Mouse (Mus musculus) inflammation-experienced regulatory T-cells, adult 6 months (primary cell): ENCODE results near the gene B4galnt4. TPM values are rescaled to one million over a fixed set of nuclear protein-coding genes. Genes with fewer than 3 reads are reported as not detected.

ENCODE experiments used
- ATAC-seq: one replicate; pipeline ENCODE4 v1.8.0; 2017
- polyA plus RNA-seq, 3 experiments: library from polyadenylated mRNA; unstranded; fragments of 100-300 nt; shearing (Covaris generic); gene quantifications; one replicate each; pipeline ENCODE4 v1.2.1; 2017

The B4galnt4 gene
- polyA plus RNA-seq, 3 experiments from 2014 or later: 11.1 to 13.1 (median 12.5) TPM

- peak; percentile 87 for ATAC-seq
Measured at GRCm38 (mm10) chr7:141072017-141072745, 11.3 kb downstream of the B4galnt4 start.

- ATAC-seq: no peak
Measured at GRCm38 (mm10) chr7:141073782-141074181, 12.9 kb downstream of the B4galnt4 start.

- no peak for ATAC-seq
Measured at GRCm38 (mm10) chr7:141077841-141078240, 16.9 kb downstream of the B4galnt4 start, which contains the start of gene Pkp3. Pkp3 (plus strand) TSS chr7:141078218.

GRCm38 (mm10) chr7:141078876-141079275, 18.0 kb downstream of the B4galnt4 start:
- no peak for ATAC-seq

- ATAC-seq: no peak
Measured at GRCm38 (mm10) chr7:141079481-141080449, 18.9 kb downstream of the B4galnt4 start.

- peak; percentile 59 for ATAC-seq
Measured at GRCm38 (mm10) chr7:141087894-141088293, 27.0 kb downstream of the B4galnt4 start.

- peak; percentile 26 for ATAC-seq
Measured at GRCm38 (mm10) chr7:141088473-141088872, 27.6 kb downstream of the B4galnt4 start.

- ATAC-seq: no peak
Measured at GRCm38 (mm10) chr7:141090228-141090627, 29.3 kb downstream of the B4galnt4 start.

GRCm38 (mm10) chr7:141092051-141092735, 31.3 kb downstream of the B4galnt4 start:
- ATAC-seq: peak; percentile 62

GRCm38 (mm10) chr7:141093950-141094349, 33.0 kb downstream of the B4galnt4 start:
- ATAC-seq: no peak

GRCm38 (mm10) chr7:141094487-141095205, 33.7 kb downstream of the B4galnt4 start:
- ATAC-seq: no peak

GRCm38 (mm10) chr7:141096021-141096420, 35.1 kb downstream of the B4galnt4 start:
- peak; percentile 27 for ATAC-seq

- peak; percentile 72 for ATAC-seq
Measured at GRCm38 (mm10) chr7:141096649-141097056, 35.7 kb downstream of the B4galnt4 start.

GRCm38 (mm10) chr7:141097177-141097576, 36.3 kb downstream of the B4galnt4 start:
- no peak for ATAC-seq

- peak; percentile 49 for ATAC-seq
Measured at GRCm38 (mm10) chr7:141099911-141100691, 39.2 kb downstream of the B4galnt4 start, which contains the start of gene Sigirr. Sigirr (minus strand) TSS chr7:141100572.

- no peak for ATAC-seq
Measured at GRCm38 (mm10) chr7:141103161-141103560, 42.3 kb downstream of the B4galnt4 start.

- ATAC-seq: no peak
Measured at GRCm38 (mm10) chr7:141115874-141116273, 55.0 kb downstream of the B4galnt4 start.

- ATAC-seq: no peak
Measured at GRCm38 (mm10) chr7:141117636-141118035, 56.7 kb downstream of the B4galnt4 start, which contains the start of gene Ano9. Ano9 (minus strand) TSS chr7:141117806.

- ATAC-seq: no peak
Measured at GRCm38 (mm10) chr7:141119487-141119886, 58.6 kb downstream of the B4galnt4 start.

GRCm38 (mm10) chr7:141120605-141121004, 59.7 kb downstream of the B4galnt4 start:
- no peak for ATAC-seq

GRCm38 (mm10) chr7:141121051-141121531, 60.2 kb downstream of the B4galnt4 start:
- no peak for ATAC-seq
